Mouse (Mus musculus) MEL (cell line): ENCODE measurements around the gene Dera.

Source experiments
- CTCF ChIP-seq, 3 experiments: IDR thresholded peaks in 2 of 3; conservative IDR thresholded peaks in 1 of 3; 2 replicates each; pipeline ENCODE4 v1.5.1; 2011 to 2012; ENCODE audit warnings: low read length in 3 of 3, low read depth in 2 of 3, mild to moderate bottlenecking in 2 of 3, improper control_type of control experiment in 1 of 3, inconsistent platforms in 1 of 3, mixed read lengths in 1 of 3, moderate library complexity in 1 of 3; ENCODE audit not compliant: control insufficient read depth in 1 of 3, insufficient read depth in 1 of 3, poor library complexity in 1 of 3, severe bottlenecking in 1 of 3
- EP300 ChIP-seq, 2 experiments: IDR thresholded peaks; 2 replicates each; pipeline ENCODE4 v1.6.1; 2011; ENCODE audit warnings: improper control_type of control experiment in 2 of 2, low read length in 2 of 2, low read depth in 1 of 2, mild to moderate bottlenecking in 1 of 2
- ETS1 ChIP-seq: IDR thresholded peaks from 2 replicates; pipeline ENCODE4 v1.6.1; 2012; ENCODE audit warnings: low read depth, mild to moderate bottlenecking, inconsistent platforms, low read length, improper control_type of control experiment, moderate library complexity
- JUND ChIP-seq: IDR thresholded peaks from 2 replicates; pipeline ENCODE4 v1.6.1; 2011; ENCODE audit warnings: low read depth, mild to moderate bottlenecking, improper control_type of control experiment, low read length
- MAX ChIP-seq: IDR thresholded peaks from 2 replicates; pipeline ENCODE4 v1.6.1; 2011; ENCODE audit warnings: low read length, improper control_type of control experiment
- MYC ChIP-seq: IDR thresholded peaks from 2 replicates; pipeline ENCODE4 v1.6.1; 2011; ENCODE audit warnings: low read depth, mild to moderate bottlenecking, low read length, improper control_type of control experiment, moderate library complexity
- POLR2A ChIP-seq, 2 experiments: IDR thresholded peaks; 2 replicates each; pipeline ENCODE4 v1.6.1; 2011 to 2012; ENCODE audit warnings: low read length in 2 of 2, mild to moderate bottlenecking in 2 of 2, control low read depth in 1 of 2, improper control_type of control experiment in 1 of 2, low read depth in 1 of 2, moderate library complexity in 1 of 2; ENCODE audit not compliant: control insufficient read depth in 1 of 2, insufficient read depth in 1 of 2, poor library complexity in 1 of 2
- USF1 ChIP-seq: IDR thresholded peaks from 2 replicates; pipeline ENCODE4 v1.6.1; 2014; ENCODE audit warnings: low read depth, mild to moderate bottlenecking, inconsistent platforms, low read length, improper control_type of control experiment, moderate library complexity
- ZC3H11A ChIP-seq: IDR thresholded peaks from 2 replicates; pipeline ENCODE4 v1.6.1; 2012; ENCODE audit warnings: low read depth, mild to moderate bottlenecking, inconsistent platforms, low read length, improper control_type of control experiment
- ZKSCAN1 ChIP-seq: IDR thresholded peaks from 2 replicates; pipeline ENCODE4 v1.6.1; 2012; ENCODE audit warnings: low read depth, mild to moderate bottlenecking, inconsistent platforms, low read length, improper control_type of control experiment, moderate library complexity

DNA sequence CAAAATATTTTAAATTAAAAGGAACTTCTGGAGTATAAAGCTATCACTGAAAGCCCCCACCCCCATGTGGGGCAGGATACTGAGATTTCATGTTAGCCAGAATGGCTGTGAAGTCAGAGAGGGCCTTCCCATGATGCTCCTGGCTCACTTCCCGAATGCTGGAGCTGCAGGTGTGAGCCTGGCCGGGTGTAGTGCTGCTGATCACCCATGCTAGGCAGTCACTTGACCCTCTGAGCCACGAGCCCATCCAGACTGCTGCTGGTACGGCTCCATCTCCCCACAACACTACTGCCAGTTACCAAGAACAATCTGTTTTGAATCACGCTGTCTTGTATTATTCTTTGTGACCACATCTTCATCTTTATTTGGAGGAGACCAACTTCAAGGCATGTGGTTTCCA, 68.2 kb downstream of the Dera start:
- TF ChIP-seq MYC (no peak), CTCF (IDR thresholded peaks at IDR 0.05 in 2 of 3, conservative IDR thresholded peaks at IDR 0.05 in 1 of 3; ENCODE audit: control insufficient read depth in 1 of 3, insufficient read depth in 1 of 3, low read depth in 2 of 3, low read length in 3 of 3, poor library complexity in 1 of 3, severe bottlenecking in 1 of 3) (no peak), MAX (no peak), JUND (no peak), EP300 (IDR thresholded peaks at IDR 0.05; ENCODE audit: low read depth in 1 of 2, low read length in 2 of 2) (no peak), POLR2A (IDR thresholded peaks at IDR 0.05; ENCODE audit: control insufficient read depth in 1 of 2, insufficient read depth in 1 of 2, low read depth in 1 of 2, low read length in 2 of 2, poor library complexity in 1 of 2) (no peak), ETS1 (no peak), ZC3H11A (no peak), ZKSCAN1 (no peak), USF1 (no peak)
